Mouse (Mus musculus) lung, postnatal 4 days (tissue): ENCODE results near the gene B9d1.

Source experiments
- DNase-seq, 2 experiments: peaks; one replicate each; pipeline ENCODE4 v3.0.0; 2021

B9d1 gene

DNA sequence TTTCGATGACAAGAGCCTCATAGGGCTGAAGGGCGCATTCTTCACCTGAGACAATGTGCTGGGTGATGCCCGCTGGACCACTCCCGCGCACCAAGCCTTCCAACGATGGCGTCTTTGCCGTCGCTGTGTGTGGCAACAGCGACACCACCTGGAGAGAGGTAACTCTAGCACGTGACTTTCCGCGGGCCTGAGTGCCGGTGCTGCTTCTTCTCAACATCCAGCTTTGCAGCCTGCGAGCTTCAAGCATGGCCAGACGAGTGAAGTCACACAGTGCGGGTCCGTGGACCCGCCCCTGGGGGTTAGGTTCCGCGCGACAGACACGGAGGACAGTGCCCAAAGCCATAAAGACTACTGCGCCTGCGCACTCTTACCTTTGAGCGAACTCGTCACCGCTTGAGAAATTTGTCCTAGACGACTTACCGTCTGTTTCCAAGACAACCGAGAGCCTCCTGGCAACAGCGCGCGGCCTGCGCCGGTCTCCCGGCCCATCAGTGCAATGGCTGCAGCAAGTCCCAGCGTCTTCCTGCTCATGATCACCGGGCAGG is at the start of gene B9d1:
TSS of gene B9d1 (plus strand) at position 432 of the 545 bp plus-strand sequence.
- peak; percentile 94 to 96 for DNase-seq

DNA sequence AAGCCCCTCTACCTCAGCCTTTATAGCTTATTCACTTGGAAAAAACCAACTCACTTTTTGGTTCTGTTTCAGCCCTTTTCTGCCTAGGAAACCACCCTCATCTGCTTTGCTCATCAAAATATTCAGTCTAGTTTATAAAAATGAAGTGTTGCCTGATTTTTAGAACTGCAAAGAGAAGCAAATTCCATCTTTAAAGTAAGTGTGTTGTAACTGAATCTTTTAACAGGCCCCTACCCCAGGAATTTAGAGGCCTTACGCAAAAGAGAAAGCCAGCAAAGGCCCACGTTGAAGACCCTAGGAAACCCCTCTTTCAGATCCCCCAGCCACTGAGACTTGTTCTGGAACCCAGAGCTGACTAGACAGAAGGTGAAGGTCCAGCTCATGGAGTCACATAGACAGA is 40.9 kb upstream of the B9d1 start:
- no peak for DNase-seq

DNA sequence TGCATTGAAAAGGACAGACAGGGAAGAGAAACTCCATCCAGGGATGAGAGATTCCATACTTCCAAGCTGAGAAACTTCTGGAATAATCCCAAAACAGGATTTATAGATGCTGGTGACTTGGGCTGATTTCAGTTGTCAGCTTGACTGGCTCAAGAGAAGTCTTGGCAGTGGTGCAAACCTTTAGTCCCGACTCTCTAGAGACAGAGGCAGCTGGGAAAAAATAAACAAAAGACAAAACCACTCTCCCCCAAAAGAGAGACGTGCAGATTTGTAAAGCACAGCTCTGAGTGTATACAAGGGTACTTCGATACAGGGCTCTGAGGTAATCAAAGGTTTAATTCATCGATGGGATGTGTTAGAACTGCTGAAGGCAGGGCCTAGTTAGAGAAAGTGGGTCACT is 39.5 kb upstream of the B9d1 start:
- DNase-seq: no peak

DNA sequence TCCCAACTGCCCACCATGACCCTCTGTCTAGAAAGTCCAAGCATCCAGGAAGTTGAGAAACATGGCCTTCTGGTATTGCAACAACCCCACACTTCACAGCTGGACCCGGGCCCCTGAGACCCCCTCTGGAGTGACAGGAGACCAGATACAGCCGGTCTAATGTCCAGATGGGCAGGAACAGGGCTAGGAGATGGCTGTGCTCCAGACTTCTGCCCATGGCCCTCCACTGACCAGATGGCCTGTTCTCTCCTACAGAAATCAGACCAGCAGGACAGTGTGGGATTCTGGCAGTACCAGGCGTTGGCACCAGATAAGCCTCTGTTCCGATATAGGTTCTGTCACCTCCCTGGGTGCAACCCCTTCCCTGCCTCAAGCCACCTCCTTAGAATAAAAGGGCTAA is 36.4 kb upstream of the B9d1 start:
- DNase-seq: peak; percentile 61 to 88

DNA sequence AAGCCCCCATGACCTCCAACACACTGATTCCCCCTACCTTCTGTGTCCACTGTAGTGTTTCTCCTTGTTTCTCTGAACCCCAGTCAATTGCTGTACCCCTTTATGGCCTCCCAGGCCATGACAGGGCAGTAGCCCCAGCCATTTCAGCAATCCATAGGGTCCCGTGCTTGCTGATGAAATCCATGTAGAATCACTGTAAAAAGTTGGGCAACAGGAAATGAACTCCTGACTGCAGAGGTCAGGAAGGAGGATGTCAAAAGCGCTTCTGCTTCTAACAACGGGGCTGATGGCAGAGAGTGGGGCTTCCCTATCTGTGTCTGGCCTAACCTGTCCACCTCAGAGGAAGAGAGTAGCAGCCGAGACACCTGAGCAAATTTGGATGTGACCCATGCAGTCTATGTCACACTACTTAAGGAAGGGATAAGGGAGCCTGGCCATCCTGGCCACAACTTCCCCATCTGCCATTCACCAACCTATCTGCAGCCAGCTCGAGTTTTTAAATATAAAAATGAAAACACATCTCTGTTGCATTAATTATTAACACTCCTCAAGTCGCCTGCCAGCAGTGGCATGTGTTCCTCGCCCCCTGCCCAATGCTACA is 35.5 kb upstream of the B9d1 start:
- DNase-seq: no peak

DNA sequence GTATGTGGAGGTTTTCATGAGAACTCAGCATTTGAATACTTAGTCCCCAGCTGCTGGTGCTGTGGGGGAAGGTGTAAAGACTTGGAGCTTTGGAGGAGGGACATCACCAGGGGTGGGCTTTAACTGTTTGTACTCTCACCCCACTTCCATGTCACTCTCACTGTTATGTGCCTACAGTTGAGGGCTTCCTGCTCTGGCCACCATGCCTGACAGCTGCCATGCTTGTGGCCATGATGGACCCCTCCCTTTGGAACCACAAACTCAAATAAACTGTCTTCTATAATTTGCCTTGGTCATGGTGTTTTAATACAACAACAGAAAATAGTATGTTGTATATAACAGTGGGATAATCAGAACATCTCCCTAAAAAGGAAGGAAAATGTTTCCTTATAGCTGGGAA is 34.1 kb upstream of the B9d1 start:
- DNase-seq: no peak

DNA sequence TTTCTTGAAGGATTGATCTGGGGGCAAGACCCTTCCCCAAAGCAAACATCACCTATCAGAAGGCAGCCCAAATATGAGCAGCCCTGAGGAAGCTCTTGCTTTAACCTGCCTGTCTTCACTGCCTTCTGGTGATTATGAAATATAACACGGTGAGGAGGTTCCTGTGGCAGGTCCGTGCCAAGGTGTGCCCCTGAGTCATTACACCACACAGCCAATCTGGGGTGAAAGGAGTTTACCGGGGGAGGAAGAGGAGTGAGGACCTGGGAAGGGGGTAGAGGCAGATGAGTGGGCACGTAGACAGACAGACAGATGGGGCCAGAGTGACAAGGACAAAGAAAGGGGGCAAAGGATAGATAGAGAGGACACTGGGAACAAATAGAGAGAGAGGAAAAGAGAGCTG is 31.3 kb upstream of the B9d1 start:
- DNase-seq: no peak

DNA sequence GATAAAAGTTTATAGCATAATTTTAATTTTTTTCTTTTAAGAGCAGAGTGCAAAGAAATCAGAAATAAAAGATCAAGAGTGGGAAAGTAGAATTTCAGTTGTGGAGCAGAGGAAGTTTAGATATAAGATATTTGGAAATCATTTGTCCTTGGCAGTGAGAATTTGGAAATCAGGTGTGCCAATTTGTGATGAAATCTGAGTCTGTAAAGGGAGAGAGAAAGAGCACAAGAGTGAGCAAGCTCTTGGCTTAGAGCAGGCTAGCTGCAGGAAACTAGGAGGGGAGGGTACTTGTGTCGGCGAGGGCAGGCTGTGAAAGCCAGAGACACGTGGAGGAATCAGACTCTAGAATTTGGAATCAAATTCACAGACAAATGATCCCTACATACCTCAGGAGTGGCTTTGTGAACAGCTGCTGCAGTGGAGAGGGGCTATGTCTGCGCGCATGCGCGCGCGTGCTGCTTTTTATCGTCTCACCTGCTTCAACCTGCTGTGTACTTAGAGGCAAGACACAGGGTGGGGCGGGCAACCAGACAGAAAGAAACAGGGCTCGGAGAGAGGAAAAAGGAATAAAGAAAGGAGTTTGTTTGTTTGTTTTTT is 28.1 kb upstream of the B9d1 start:
- DNase-seq: peak; percentile 35 to 53

DNA sequence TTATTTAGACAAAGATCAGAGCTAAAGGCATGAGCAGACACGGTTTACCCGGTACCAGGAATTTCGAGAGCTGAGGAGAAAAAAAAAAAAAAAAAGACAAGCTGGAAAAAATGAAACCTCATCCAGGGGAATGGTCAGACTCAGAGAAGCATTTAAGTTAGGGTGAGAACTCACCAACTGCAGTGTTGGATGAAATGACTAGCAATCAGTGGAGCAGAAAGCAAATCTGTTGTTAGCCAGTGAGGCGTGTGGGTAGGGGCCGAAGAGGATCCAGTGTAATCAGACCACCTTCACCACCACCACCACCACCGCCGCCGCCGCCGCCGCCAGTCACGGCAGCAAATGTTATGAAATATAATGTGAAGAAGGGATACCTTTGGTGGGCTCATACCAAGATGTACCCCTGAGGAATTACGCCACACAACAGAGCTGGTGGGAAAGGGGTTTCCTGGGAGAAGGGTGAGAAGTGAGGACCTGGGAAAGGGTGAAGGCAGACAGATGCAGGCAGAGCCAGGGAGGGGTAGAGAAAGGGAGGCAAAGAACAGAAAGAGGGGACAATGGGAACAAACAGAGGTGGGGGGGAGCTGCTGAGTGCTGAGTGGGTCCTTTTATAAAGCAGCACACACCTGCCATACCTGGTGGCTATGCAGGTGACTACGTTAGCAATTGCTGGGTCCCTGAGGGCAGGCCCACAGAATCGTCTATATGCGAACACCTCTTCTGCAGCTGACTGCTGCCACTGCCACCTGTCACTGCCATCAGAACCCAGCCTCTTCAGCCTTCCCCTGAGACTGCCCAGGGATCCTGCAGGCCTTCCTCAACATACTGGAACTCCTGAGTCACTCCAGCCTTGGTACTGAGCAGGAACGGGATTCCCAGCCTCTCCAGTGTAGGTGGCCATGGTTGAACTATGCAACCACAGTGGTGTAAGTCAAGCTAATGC is 27.1 kb upstream of the B9d1 start:
- DNase-seq: no peak

DNA sequence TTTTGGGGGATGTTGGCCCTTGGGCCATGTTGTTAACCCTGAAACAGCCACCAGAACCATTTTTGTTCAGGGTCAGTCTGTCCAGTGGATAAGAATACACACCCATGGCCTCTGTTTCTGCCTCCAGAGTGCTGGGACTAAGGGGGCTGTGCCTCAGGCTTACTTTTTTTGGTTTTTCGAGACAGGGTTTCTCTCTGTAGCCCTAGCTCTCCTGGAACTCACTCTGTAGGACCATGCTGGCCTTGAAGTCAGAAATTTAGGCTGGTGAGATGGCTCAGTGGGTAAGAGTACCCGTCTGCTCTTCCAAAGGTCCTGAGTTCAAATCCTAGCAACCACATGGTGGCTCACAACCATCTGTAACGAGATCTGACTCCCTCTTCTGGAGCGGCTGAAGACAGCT is 26.2 kb upstream of the B9d1 start:
- no peak for DNase-seq

DNA sequence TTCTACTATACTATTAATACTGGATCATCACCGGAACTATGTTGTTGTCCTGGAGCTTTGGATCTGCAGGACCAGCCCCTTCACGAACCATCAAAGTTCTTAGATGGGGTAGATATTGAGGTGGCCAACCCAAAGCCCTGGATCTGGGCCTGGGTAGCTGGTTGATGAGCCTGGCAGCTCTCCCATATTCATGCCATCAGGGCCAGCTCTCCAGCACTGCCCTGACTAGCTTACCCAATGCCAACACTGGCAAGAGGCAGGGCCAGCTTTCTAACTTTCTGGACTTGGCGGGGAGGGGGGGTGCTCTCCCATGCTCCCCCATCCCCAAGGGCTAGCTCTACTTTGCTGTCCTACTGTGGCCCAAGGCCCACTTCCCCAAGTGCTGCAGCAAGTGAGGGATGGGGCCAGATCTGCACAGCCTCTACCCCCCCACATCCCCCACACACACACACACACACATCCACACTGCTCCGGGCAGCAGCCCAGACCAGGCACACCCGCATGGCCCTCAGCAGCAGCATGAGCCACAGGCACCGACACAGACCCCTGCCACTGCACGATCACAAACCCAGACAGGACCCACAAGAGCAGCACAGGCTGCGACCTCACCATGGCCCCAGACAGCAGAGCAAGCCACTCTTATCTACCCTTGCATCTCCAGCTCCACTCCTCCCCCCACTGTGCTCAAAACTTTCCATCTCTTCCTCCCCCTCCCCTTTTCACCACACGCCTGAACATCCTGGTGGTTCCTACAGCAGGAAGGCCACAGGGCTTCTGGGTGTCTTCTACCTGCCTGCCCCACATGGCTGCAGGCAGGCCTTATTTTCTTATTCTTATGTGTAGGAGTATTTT is 23.5 kb upstream of the B9d1 start:
- DNase-seq: no peak

DNA sequence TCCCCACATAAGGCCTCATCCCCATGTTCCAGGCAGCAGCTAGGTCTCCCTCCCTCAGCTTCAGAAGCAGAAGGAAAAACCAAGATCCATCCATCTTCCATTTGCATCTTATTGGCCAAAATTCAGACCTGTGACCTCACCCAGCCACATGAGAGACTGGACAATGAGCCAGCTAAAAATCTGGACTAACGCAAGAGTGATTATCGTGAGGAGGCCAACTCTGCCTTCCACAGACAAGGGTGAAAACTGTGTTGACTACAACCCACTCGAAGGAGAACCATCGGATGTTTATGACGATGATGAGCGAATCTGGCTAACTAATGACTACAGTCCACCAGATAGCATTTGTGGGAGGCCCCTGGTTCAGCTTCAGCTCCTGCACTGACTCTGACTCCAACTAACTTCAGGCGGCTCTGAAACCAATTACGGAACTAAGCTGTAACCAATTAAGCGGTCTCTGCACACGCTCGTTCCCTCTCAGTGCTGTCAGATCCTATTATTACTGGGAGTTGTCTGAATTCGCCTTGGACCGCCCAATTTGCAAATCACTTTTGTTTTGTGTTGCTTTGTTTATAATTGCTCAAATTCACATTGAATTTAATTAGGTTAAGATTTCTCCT is 21.6 kb upstream of the B9d1 start:
- DNase-seq: no peak

DNA sequence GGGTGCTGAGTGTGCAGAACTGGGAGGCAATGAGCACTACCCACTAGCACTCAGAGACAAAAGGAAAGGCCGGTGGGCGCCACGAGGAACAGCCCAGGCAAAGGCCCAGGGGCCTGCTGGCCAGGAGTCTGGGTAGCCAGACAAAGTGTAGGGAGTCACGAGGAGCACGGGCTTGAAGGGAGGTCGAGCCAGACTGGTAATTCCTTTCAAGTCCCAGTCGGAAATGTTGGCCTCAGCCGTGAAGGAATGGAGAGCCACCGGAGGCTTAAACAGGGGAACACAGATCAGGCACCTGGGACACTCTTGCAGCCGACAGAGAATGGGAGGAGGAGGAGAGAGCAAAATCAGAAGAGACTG is 20.7 kb upstream of the B9d1 start:
- DNase-seq: no peak

DNA sequence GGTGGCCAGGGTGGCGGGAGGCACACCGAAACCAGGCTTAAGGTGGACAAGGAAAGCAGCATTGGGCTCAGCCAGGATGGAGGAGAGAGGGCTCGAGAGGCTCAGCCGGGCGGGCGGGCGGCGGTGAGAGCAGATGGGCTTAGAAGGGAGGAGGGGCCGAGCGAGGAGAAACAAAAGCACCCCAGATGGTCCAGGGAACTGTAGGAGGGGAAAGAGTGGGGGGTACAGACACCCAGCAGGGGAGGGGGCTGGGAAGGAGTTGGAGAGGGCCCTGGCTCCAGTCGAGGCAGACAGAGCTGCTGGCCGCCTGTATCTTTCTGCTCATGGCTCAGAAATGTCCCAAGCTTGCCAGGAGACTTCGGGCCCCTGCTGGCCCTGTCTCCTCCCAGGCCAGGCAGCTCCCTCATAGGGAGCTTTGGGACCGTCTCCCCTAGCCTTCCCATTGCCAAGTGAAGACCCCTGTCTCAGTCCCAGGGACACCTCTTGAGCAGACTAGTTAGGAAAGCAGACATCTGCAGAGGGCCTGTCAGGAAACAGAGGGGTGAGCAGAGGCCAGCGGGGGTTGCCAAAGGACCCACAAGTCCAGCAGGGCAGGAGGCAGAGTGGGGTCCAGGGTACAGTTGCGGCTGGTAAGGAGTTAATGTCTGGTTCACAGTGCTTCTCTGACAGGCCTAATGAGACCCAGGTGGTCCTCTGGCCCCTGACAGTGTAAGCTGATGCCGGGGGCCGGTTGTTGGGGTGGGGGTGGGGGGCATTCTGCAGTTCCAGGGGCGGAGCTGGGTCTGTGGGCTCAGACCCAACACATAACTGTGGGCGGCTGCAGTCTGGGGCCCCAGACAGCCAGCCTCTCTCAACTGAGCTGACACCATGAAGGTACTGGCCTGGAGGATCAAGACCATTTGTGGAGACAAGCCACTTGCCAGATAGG is 20.1 kb upstream of the B9d1 start, which contains the start of gene Mfap4:
TSS of gene Mfap4 (plus strand) at position 819 of the 928 bp plus-strand sequence.
- peak; percentile 60 to 89 for DNase-seq

DNA sequence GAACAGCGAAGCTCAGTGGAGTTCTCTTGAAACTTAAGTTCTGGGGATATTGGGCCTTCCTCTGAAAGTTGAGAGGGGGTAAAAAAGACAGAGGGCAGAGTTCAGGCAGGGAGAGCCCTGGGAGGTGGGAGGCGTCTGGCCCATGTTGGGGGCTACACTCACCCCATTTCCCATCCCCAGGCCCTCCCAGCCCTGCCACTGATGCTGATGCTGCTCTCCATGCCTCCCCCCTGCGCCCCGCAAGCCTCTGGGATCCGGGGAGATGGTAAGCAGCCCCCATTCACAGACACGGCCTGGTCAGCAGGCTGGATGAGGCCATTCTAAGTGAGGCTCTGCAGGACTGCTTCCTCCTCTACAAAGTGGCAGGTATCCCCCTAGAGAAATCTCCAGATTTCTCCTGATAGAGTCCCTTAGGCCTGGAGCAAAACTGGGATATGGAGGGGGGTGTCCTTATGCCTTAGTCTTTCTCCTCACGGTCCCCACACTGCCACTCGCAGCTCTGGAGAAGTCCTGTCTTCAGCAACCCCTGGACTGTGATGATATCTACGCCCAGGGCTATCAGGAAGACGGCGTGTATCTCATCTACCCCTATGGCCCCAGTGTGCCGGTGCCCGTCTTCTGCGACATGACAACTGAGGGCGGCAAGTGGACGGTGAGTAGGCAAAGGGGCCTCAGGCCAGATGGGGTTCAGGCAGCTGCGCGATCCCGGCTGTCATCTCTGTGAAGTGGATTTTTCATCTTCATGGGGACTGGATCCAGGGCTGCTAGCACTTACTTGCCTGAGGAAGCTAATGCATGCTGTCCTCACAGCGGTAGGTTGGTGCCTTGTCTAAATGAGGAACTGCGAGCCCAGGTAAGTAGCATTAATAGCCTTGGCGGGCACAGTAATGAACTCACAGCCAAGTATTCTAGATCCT is 19.1 kb upstream of the B9d1 start:
- no peak for DNase-seq

DNA sequence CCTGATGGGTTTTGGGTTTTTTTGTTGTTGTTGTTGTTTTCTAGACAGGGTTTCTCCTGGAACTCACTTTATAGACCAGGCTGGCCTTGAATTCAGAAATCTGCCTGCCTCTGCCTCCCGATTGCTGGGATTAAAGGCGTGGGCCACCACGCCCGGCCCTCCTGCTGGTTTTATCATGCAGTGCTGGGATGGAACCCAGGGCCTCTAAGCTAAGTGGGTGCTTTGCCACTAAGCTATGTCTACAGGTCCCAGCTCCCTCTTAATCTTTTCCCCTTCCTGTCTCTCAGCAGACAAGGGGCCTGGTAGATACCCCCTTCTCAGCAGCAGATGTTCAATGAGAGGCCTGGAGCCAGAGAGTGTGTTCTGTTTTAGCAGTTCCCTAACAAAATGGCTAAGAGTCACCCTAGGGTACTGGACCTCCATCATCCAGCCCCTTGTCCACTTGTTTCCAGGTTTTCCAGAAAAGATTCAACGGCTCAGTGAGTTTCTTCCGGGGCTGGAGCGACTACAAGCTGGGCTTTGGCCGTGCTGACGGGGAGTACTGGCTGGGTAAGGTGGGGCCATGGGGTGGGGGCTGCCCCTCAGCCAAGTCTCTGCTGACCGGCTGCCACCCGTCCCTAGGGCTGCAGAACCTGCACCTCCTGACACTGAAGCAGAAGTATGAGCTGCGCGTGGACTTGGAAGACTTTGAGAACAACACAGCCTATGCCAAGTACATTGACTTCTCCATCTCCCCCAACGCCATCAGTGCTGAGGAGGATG is 18.3 kb upstream of the B9d1 start:
- DNase-seq: peak in 1 of 2 experiments; percentile 53

DNA sequence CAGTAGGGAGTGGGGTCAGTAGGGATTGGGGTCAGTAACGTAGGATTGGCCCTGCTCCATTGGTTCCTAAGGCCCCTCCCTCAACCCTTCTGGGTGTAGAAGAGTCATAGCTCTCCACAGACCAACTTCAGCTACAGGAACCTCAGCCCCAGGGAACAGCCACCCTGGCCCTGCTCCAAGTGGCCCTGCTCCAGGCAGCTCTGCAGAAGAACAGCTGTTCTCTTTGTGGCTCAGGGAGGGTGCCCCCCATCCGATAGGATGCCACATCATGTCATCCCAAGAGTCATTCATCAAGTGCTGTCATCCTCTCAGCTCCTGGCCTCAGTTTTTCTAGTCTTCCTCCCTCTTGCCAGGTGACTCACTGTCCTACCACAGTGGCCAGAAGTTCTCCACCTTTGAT is 17.5 kb upstream of the B9d1 start:
- DNase-seq: peak; percentile 81 to 92

DNA sequence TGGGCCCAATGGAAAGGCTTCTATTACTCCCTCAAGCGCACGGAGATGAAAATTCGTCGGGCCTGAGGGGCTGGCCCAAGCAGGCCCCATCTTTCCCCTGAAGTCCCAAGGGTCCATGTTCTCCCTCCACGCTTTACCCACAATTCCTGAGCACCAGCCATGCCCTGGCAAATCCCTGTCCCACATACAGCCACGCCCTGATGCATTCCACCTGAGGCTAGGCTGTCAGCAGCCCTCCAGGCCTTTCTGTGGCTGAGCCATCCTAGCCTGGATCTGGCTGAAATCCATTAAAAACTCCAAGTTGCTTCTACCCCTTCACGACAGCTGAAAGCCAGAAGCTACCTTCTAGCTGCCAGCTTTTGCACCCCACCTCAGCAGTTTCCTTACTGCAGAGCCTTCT is 17.0 kb upstream of the B9d1 start:
- no peak for DNase-seq

DNA sequence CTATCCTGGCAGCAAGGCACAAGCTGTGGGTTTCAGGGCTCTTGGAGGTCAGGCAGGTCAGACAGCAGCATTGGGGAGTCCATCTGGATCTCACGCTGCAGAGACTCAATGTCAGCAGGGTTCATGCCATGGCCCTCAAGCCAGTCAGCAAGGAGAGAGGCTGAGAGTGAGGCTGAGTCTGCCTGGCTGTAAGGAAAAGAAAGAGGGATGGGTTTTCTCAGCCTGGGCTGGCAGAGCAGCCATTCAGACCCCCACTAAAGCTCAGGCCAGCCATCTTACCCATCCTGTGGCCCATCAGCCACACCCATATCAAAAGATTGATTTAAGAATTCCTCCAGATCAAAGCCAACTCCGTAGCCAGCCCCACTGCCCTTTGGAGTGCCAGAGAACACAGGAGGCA is 15.9 kb upstream of the B9d1 start:
- peak in 1 of 2 experiments; percentile 48 for DNase-seq
